Mouse (Mus musculus): Measurements from ENCODE around the gene S1pr1. TPM values are rescaled to one million over a fixed set of nuclear protein-coding genes. Genes with fewer than 3 reads are reported as not detected.

S1pr1 gene
- total and polyA plus RNA-seq, 2 experiments from 2014 or later, result 40.9 to 61.1 TPM

GRCm38 (mm10) chr3:115679022-115679421 lies 35.9 kb downstream of the S1pr1 start:
- ATAC-seq (no peak), DNase-seq (ENCODE audit: low spot score) (no peak)
- no peak overlapping the region for H3K4me2 ChIP-seq (ENCODE audit: low read depth, low read length)
- H3K36me3 ChIP-seq (ENCODE audit: insufficient read depth, low read length), result no peaks in the 10 kb centered on the region
- no peaks in the 10 kb centered on the region for H3K4me1 ChIP-seq (ENCODE audit: insufficient read depth, low read length)
- no peak for TF ChIP-seq CTCF (IDR thresholded peaks at IDR 0.05; ENCODE audit: low read depth)
- H3K4me3 ChIP-seq (ENCODE audit: low read length), result no peak overlapping the region
- H3K9me3 ChIP-seq (ENCODE audit: low read length), result no peaks in the 10 kb centered on the region
- H3K9ac ChIP-seq (replicated peaks; ENCODE audit: low read length), result no peak overlapping the region
- no peaks in the 10 kb centered on the region for H3K27me3 ChIP-seq (ENCODE audit: insufficient read depth, low read length)
- 89% methylated on average over 7 of the region's 7 CpGs for WGBS
- no peak overlapping the region for H3K27ac ChIP-seq

GRCm38 (mm10) chr3:115675546-115676535 lies 39.0 kb downstream of the S1pr1 start:
- no peaks in the 10 kb centered on the region for H3K9me3 ChIP-seq (ENCODE audit: low read length)
- no peak overlapping the region for H3K9ac ChIP-seq (replicated peaks; ENCODE audit: low read length)
- H3K4me3 ChIP-seq (ENCODE audit: low read length), result no peak overlapping the region
- WGBS, result 85% methylated on average over 6 of the region's 6 CpGs
- no peak for TF ChIP-seq CTCF (IDR thresholded peaks at IDR 0.05; ENCODE audit: low read depth)
- no peak overlapping the region for H3K27ac ChIP-seq
- no peak for DNase-seq (ENCODE audit: low spot score)
- H3K36me3 ChIP-seq (ENCODE audit: insufficient read depth, low read length), result no peaks in the 10 kb centered on the region
- no peaks in the 10 kb centered on the region for H3K4me1 ChIP-seq (ENCODE audit: insufficient read depth, low read length)
- no peak overlapping the region for H3K4me2 ChIP-seq (ENCODE audit: low read depth, low read length)
- H3K27me3 ChIP-seq (ENCODE audit: insufficient read depth, low read length), result no peaks in the 10 kb centered on the region
- ATAC-seq, result no peak

- WGBS, result 92% methylated on average over 5 of the region's 5 CpGs
- H3K36me3 ChIP-seq (ENCODE audit: insufficient read depth, low read length), result no peaks in the 10 kb centered on the region
- no peaks in the 10 kb centered on the region for H3K4me1 ChIP-seq (ENCODE audit: insufficient read depth, low read length)
- H3K27me3 ChIP-seq (ENCODE audit: insufficient read depth, low read length), result no peaks in the 10 kb centered on the region
- H3K9me3 ChIP-seq (ENCODE audit: low read length), result no peaks in the 10 kb centered on the region
- ATAC-seq, result no peak
- no peak for TF ChIP-seq CTCF (IDR thresholded peaks at IDR 0.05; ENCODE audit: low read depth)
- no peak overlapping the region for H3K9ac ChIP-seq (replicated peaks; ENCODE audit: low read length)
- H3K4me3 ChIP-seq (ENCODE audit: low read length), result no peak overlapping the region
- H3K4me2 ChIP-seq (ENCODE audit: low read depth, low read length), result no peak overlapping the region
- DNase-seq (ENCODE audit: low spot score), result no peak
- H3K27ac ChIP-seq, result no peak overlapping the region
These were observed 40.2 kb downstream of the S1pr1 start for GRCm38 (mm10) chr3:115674665-115675064.

GRCm38 (mm10) chr3:115673663-115674157 lies 41.2 kb downstream of the S1pr1 start:
- H3K9me3 ChIP-seq (ENCODE audit: low read length), result no peaks in the 10 kb centered on the region
- no peaks in the 10 kb centered on the region for H3K4me1 ChIP-seq (ENCODE audit: insufficient read depth, low read length)
- DNase-seq (ENCODE audit: low spot score) (no peak), ATAC-seq (no peak)
- WGBS, result 59% methylated on average over 13 of the region's 13 CpGs
- no peak for TF ChIP-seq CTCF (IDR thresholded peaks at IDR 0.05; ENCODE audit: low read depth)
- no peak overlapping the region for H3K4me3 ChIP-seq (ENCODE audit: low read length)
- no peaks in the 10 kb centered on the region for H3K36me3 ChIP-seq (ENCODE audit: insufficient read depth, low read length)
- H3K9ac ChIP-seq (replicated peaks; ENCODE audit: low read length), result no peak overlapping the region
- no peaks in the 10 kb centered on the region for H3K27me3 ChIP-seq (ENCODE audit: insufficient read depth, low read length)
- H3K27ac ChIP-seq, result no peak overlapping the region
- H3K4me2 ChIP-seq (ENCODE audit: low read depth, low read length), result 0 out of 2 replicates have a peak overlapping the region, but pooled peaks have one; percentile 13

GRCm38 (mm10) chr3:115672965-115673662 lies 41.8 kb downstream of the S1pr1 start:
- 36% methylated on average over 9 of the region's 9 CpGs for WGBS
- no peak overlapping the region for H3K4me3 ChIP-seq (ENCODE audit: low read length)
- H3K36me3 ChIP-seq (ENCODE audit: insufficient read depth, low read length), result no peaks in the 10 kb centered on the region
- H3K27ac ChIP-seq, result no peak overlapping the region
- H3K9ac ChIP-seq (replicated peaks; ENCODE audit: low read length), result no peak overlapping the region
- ATAC-seq, result no peak
- no peaks in the 10 kb centered on the region for H3K9me3 ChIP-seq (ENCODE audit: low read length)
- H3K27me3 ChIP-seq (ENCODE audit: insufficient read depth, low read length), result no peaks in the 10 kb centered on the region
- no peak for DNase-seq (ENCODE audit: low spot score)
- 0 out of 2 replicates have a peak overlapping the region, but pooled peaks have one; percentile 13 for H3K4me2 ChIP-seq (ENCODE audit: low read depth, low read length)
- H3K4me1 ChIP-seq (ENCODE audit: insufficient read depth, low read length), result no peaks in the 10 kb centered on the region
- TF ChIP-seq CTCF (IDR thresholded peaks at IDR 0.05; ENCODE audit: low read depth), result no peak

GRCm38 (mm10) chr3:115669230-115669629 lies 45.6 kb downstream of the S1pr1 start:
- H3K4me2 ChIP-seq (ENCODE audit: low read depth, low read length), result no peak overlapping the region
- H3K36me3 ChIP-seq (ENCODE audit: insufficient read depth, low read length), result no peaks in the 10 kb centered on the region
- ATAC-seq (no peak), DNase-seq (ENCODE audit: low spot score) (no peak)
- no peak overlapping the region for H3K27ac ChIP-seq
- 76% methylated on average over 1 of the region's 1 CpGs for WGBS
- H3K27me3 ChIP-seq (ENCODE audit: insufficient read depth, low read length), result no peaks in the 10 kb centered on the region
- TF ChIP-seq CTCF (IDR thresholded peaks at IDR 0.05; ENCODE audit: low read depth), result no peak
- no peak overlapping the region for H3K9ac ChIP-seq (replicated peaks; ENCODE audit: low read length)
- H3K4me3 ChIP-seq (ENCODE audit: low read length), result no peak overlapping the region
- no peaks in the 10 kb centered on the region for H3K4me1 ChIP-seq (ENCODE audit: insufficient read depth, low read length)
- H3K9me3 ChIP-seq (ENCODE audit: low read length), result no peaks in the 10 kb centered on the region
